Mouse (Mus musculus) CH12.LX (cell line): Measurements from ENCODE around the gene Gm28048. TPM values are rescaled to one million over a fixed set of nuclear protein-coding genes. Genes with fewer than 3 reads are reported as not detected.

Experiments used
- DNase-seq: peaks from one replicate; pipeline ENCODE4 v3.0.0-alpha.2; 2013; ENCODE audit errors: extremely low read depth
- H3K27ac ChIP-seq: 2 replicates; pipeline ENCODE4 v1.5.1; 2012; ENCODE audit warnings: low read depth, mild to moderate bottlenecking, control low read depth, moderate library complexity; ENCODE audit not compliant: insufficient read depth
- H3K27me3 ChIP-seq: replicated peaks from 2 replicates; pipeline ENCODE3; 2012; ENCODE audit warnings: inconsistent platforms
- H3K36me3 ChIP-seq, 2 experiments: replicated peaks in 1 of 2; 2 replicates each; pipeline versions ENCODE3 to v1.6.1; 2012; ENCODE audit warnings: inconsistent platforms in 1 of 2, low read length in 1 of 2, mild to moderate bottlenecking in 1 of 2, mixed read lengths in 1 of 2, moderate library complexity in 1 of 2; ENCODE audit not compliant: control insufficient read depth in 1 of 2, insufficient read depth in 1 of 2
- H3K4me1 ChIP-seq, 2 experiments: 2 replicates each; pipeline ENCODE4 v1.6.1; 2012; ENCODE audit warnings: inconsistent platforms in 1 of 2, moderate library complexity in 1 of 2; ENCODE audit not compliant: insufficient read depth in 2 of 2, control insufficient read depth in 1 of 2
- H3K4me2 ChIP-seq: 2 replicates; pipeline ENCODE4 v1.6.1; 2012; ENCODE audit warnings: low read depth, mild to moderate bottlenecking, control low read depth; ENCODE audit not compliant: poor library complexity, insufficient read depth, severe bottlenecking
- H3K4me3 ChIP-seq, 3 experiments: fragments of 150-350 bp in 1 of 3; sonication (generic) in 1 of 3; replicated peaks in 1 of 3; 2 replicates each; pipeline versions ENCODE3 to v1.5.1; 2011 to 2012; ENCODE audit warnings: low read depth in 2 of 3, low read length in 2 of 3, mild to moderate bottlenecking in 2 of 3, moderate library complexity in 2 of 3, control low read depth in 1 of 3, improper control_type of control experiment in 1 of 3, inconsistent platforms in 1 of 3, mixed read lengths in 1 of 3; ENCODE audit not compliant: poor library complexity in 1 of 3
- H3K79me2 ChIP-seq: replicated peaks from 2 replicates; pipeline ENCODE4 v1.6.1; 2012; ENCODE audit warnings: mild to moderate bottlenecking, moderate library complexity; ENCODE audit not compliant: control insufficient read depth, poor library complexity, insufficient read depth, severe bottlenecking; ENCODE audit errors: extremely low read depth
- H3K9ac ChIP-seq: 2 replicates; pipeline ENCODE4 v1.6.1; 2012; ENCODE audit warnings: low read depth, mild to moderate bottlenecking, control low read depth, moderate library complexity; ENCODE audit not compliant: insufficient read depth
- H3K9me3 ChIP-seq: replicated peaks from 2 replicates; pipeline ENCODE3; 2012; ENCODE audit warnings: low read length, inconsistent platforms, mixed read lengths
- BHLHE40 ChIP-seq: IDR thresholded peaks from 2 replicates; pipeline ENCODE4 v1.6.1; 2011; ENCODE audit warnings: mild to moderate bottlenecking, low read depth, low read length, improper control_type of control experiment
- CHD1 ChIP-seq: IDR thresholded peaks from 2 replicates; pipeline ENCODE4 v1.6.1; 2012; ENCODE audit warnings: low read depth, low read length, improper control_type of control experiment, inconsistent platforms
- CHD2 ChIP-seq: IDR thresholded peaks from 2 replicates; pipeline ENCODE4 v1.6.1; 2011; ENCODE audit warnings: low read length, improper control_type of control experiment
- CTCF ChIP-seq, 2 experiments: IDR thresholded peaks in 1 of 2; conservative IDR thresholded peaks in 1 of 2; 2 replicates each; pipeline ENCODE4 v1.5.1; 2011 to 2012; ENCODE audit warnings: low read depth in 2 of 2, low read length in 2 of 2, improper control_type of control experiment in 1 of 2, inconsistent platforms in 1 of 2, mild to moderate bottlenecking in 1 of 2, moderate library complexity in 1 of 2
- EP300 ChIP-seq: IDR thresholded peaks from 2 replicates; pipeline ENCODE4 v1.6.1; 2011; ENCODE audit warnings: low read length, improper control_type of control experiment
- ETS1 ChIP-seq: conservative IDR thresholded peaks from 2 replicates; pipeline ENCODE4 v1.6.1; 2012; ENCODE audit warnings: low read depth, mild to moderate bottlenecking, inconsistent platforms, low read length, improper control_type of control experiment, moderate library complexity
- HCFC1 ChIP-seq: IDR thresholded peaks from 2 replicates; pipeline ENCODE4 v1.6.1; 2012; ENCODE audit warnings: low read depth, mild to moderate bottlenecking, inconsistent platforms, low read length, improper control_type of control experiment
- IRF4 ChIP-seq: IDR thresholded peaks from 2 replicates; pipeline ENCODE4 v1.6.1; 2014; ENCODE audit warnings: low read depth, mild to moderate bottlenecking, inconsistent platforms, low read length, improper control_type of control experiment
- JUN ChIP-seq: IDR thresholded peaks from 2 replicates; pipeline ENCODE4 v1.6.1; 2011; ENCODE audit warnings: low read depth, mild to moderate bottlenecking, low read length, improper control_type of control experiment, moderate library complexity; ENCODE audit not compliant: insufficient read depth
- JUND ChIP-seq: conservative IDR thresholded peaks from 2 replicates; pipeline ENCODE4 v1.6.1; 2011; ENCODE audit warnings: low read depth, low read length, improper control_type of control experiment
- KAT2A ChIP-seq: IDR thresholded peaks from 2 replicates; pipeline ENCODE4 v1.6.1; 2012; ENCODE audit warnings: low read length, improper control_type of control experiment, inconsistent platforms; ENCODE audit not compliant: insufficient replicate concordance
- MAFK ChIP-seq: IDR thresholded peaks from 2 replicates; pipeline ENCODE4 v1.6.1; 2011; ENCODE audit warnings: low read length, improper control_type of control experiment; ENCODE audit not compliant: insufficient replicate concordance
- MAX ChIP-seq: IDR thresholded peaks from 2 replicates; pipeline ENCODE4 v1.6.1; 2011; ENCODE audit warnings: low read length, improper control_type of control experiment
- MAZ ChIP-seq: IDR thresholded peaks from 2 replicates; pipeline ENCODE4 v1.6.1; 2012; ENCODE audit warnings: low read depth, mild to moderate bottlenecking, inconsistent platforms, low read length, improper control_type of control experiment, moderate library complexity
- MEF2A ChIP-seq: IDR thresholded peaks from 2 replicates; pipeline ENCODE4 v1.6.1; 2014; ENCODE audit warnings: low read depth, mild to moderate bottlenecking, inconsistent platforms, low read length, improper control_type of control experiment, borderline replicate concordance
- MXI1 ChIP-seq: IDR thresholded peaks from 2 replicates; pipeline ENCODE4 v1.6.1; 2011; ENCODE audit warnings: mild to moderate bottlenecking, low read depth, low read length, improper control_type of control experiment
- MYC ChIP-seq: IDR thresholded peaks from 2 replicates; pipeline ENCODE4 v1.6.1; 2011; ENCODE audit warnings: low read depth, mild to moderate bottlenecking, improper control_type of control experiment, low read length
- NRF1 ChIP-seq: IDR thresholded peaks from 2 replicates; pipeline ENCODE4 v1.6.1; 2014; ENCODE audit warnings: low read depth, mild to moderate bottlenecking, inconsistent platforms, low read length, improper control_type of control experiment, moderate library complexity
- PAX5 ChIP-seq: IDR thresholded peaks from 2 replicates; pipeline ENCODE4 v1.6.1; 2012; ENCODE audit warnings: low read length, inconsistent platforms, mixed read lengths
- POLR2A ChIP-seq: IDR thresholded peaks from 2 replicates; pipeline ENCODE4 v1.6.1; 2011; ENCODE audit warnings: low read depth, mild to moderate bottlenecking, improper control_type of control experiment, low read length
- POLR2AphosphoS2 ChIP-seq: IDR thresholded peaks from 2 replicates; pipeline ENCODE4 v1.6.1; 2011; ENCODE audit warnings: low read depth, low read length, improper control_type of control experiment
- RAD21 ChIP-seq: IDR thresholded peaks from 2 replicates; pipeline ENCODE4 v1.6.1; 2011; ENCODE audit warnings: low read depth, mild to moderate bottlenecking, low read length, improper control_type of control experiment, moderate library complexity
- RCOR1 ChIP-seq: conservative IDR thresholded peaks from 2 replicates; pipeline ENCODE4 v1.6.1; 2012; ENCODE audit warnings: low read depth, mild to moderate bottlenecking, inconsistent platforms, low read length, improper control_type of control experiment
- SIN3A ChIP-seq: IDR thresholded peaks from 2 replicates; pipeline ENCODE4 v1.6.1; 2012; ENCODE audit warnings: low read length, improper control_type of control experiment, inconsistent platforms
- SMC3 ChIP-seq: IDR thresholded peaks from 2 replicates; pipeline ENCODE4 v1.6.1; 2011; ENCODE audit warnings: low read depth, low read length, improper control_type of control experiment
- TBP ChIP-seq: conservative IDR thresholded peaks from 2 replicates; pipeline ENCODE4 v1.6.1; 2011; ENCODE audit warnings: low read depth, low read length, improper control_type of control experiment
- TCF12 ChIP-seq: IDR thresholded peaks from 2 replicates; pipeline ENCODE4 v1.6.1; 2014; ENCODE audit warnings: low read depth, mild to moderate bottlenecking, inconsistent platforms, low read length, improper control_type of control experiment
- UBTF ChIP-seq: IDR thresholded peaks from 2 replicates; pipeline ENCODE4 v1.6.1; 2012; ENCODE audit warnings: low read depth, mild to moderate bottlenecking, inconsistent platforms, low read length, improper control_type of control experiment, moderate library complexity
- USF2 ChIP-seq: conservative IDR thresholded peaks from 2 replicates; pipeline ENCODE4 v1.6.1; 2011; ENCODE audit warnings: low read depth, low read length, improper control_type of control experiment
- ZC3H11A ChIP-seq: IDR thresholded peaks from 2 replicates; pipeline ENCODE4 v1.6.1; 2012; ENCODE audit warnings: low read depth, mild to moderate bottlenecking, inconsistent platforms, low read length, improper control_type of control experiment
- ZMIZ1 ChIP-seq: IDR thresholded peaks from 2 replicates; pipeline ENCODE4 v1.6.1; 2012; ENCODE audit warnings: low read depth, mild to moderate bottlenecking, inconsistent platforms, low read length, improper control_type of control experiment
- ZNF384 ChIP-seq: IDR thresholded peaks from 2 replicates; pipeline ENCODE4 v1.6.1; 2012; ENCODE audit warnings: low read depth, low read length, improper control_type of control experiment, inconsistent platforms
- dilution Hi-C: fragments of 300-500 bp; cut with MboI; formaldehyde crosslinking; loops from 2 replicates; pipeline ENCODE4 v1.14.3; 2020; ENCODE audit warnings: low sequenced_read_pairs; ENCODE audit not compliant: extremely low pct_unique_long_range_greater_than_20kb, extremely low pct_ligation_motif_present
- in situ Hi-C: fragments of 300-500 bp; cut with MboI; formaldehyde crosslinking; loops from 3 replicates; pipeline ENCODE4 v1.14.3; 2019; ENCODE audit warnings: low sequenced_read_pairs, low pct_ligation_motif_present, low pct_unique_long_range_greater_than_20kb, mixed read lengths
- polyA plus RNA-seq: library from polyadenylated mRNA; unstranded; fragments of >175 nt; gene quantifications from 2 replicates; pipeline ENCODE4 v1.2.1, GENCODE M21; 2012; ENCODE audit warnings: low read depth; ENCODE audit not compliant: insufficient read length
- total RNA-seq, 2 experiments: library from RNA; depleted of rRNA; stranded (reverse); fragments of 300-350 nt in 1 of 2; fragments of >200 nt in 1 of 2; gene quantifications; 2 replicates each; pipeline ENCODE4 v1.2.3; 2012 to 2014

Gene Gm28048
- total and polyA plus RNA-seq, 3 experiments: 32.6 to 93.3 (median 59.5) TPM

GRCm38 (mm10) chr11:22857705-22858440 is 124.0 kb downstream of the Gm28048 start (continued):
- no peak for TF ChIP-seq USF2
- TF ChIP-seq ZC3H11A: no peak
- TF ChIP-seq ZMIZ1: 0 out of 2 replicates have a peak, but pooled peaks have one; percentile 37
- peak; percentile 74; the same call in 1 of the 2 replicates for TF ChIP-seq MAX
- no peak for TF ChIP-seq TCF12
- TF ChIP-seq CHD2: no peak
- TF ChIP-seq RCOR1: no peak; the same call in 1 of the 2 replicates
- TF ChIP-seq CHD1: peak; percentile 94
- TF ChIP-seq JUN: no peak
- TF ChIP-seq POLR2A: no peak
- TF ChIP-seq MXI1: peak; percentile 95
- TF ChIP-seq PAX5: no peak
- TF ChIP-seq BHLHE40: peak; percentile 55

GRCm38 (mm10) chr11:22857106-22857704 is 124.7 kb downstream of the Gm28048 start:
- peaks cover 80% of the 10 kb centered on the region for H3K79me2 ChIP-seq
- peak overlapping the region; percentile 84 for H3K4me2 ChIP-seq
- H3K4me1 ChIP-seq: peaks cover 21 to 40% of the 10 kb centered on the region in 2 experiments
- dilution Hi-C loops (no loop called here), in situ Hi-C loops (no loop called here)
- H3K27me3 ChIP-seq: no peaks in the 10 kb centered on the region
- H3K9me3 ChIP-seq: no peaks in the 10 kb centered on the region
- no peak for DNase-seq
- peak overlapping the region; percentile 83 to 89 (median 84) for H3K4me3 ChIP-seq
- H3K9ac ChIP-seq: peak overlapping the region; percentile 85
- peaks cover 7 to 27% of the 10 kb centered on the region in 2 experiments for H3K36me3 ChIP-seq
- peak overlapping the region; percentile 82; the same call in 1 of the 2 replicates for H3K27ac ChIP-seq
- TF ChIP-seq POLR2AphosphoS2 (no peak), UBTF (no peak), ZMIZ1 (no peak), SMC3 (peak; percentile 5; the same call in 1 of the 2 replicates), MAFK (peak; percentile 26; the same call in 1 of the 2 replicates), TCF12 (no peak; the same call in none of the 2 replicates), JUN (no peak), KAT2A (0 out of 2 replicates have a peak, but pooled peaks have one; percentile 45), RCOR1 (peak; percentile 81), MYC (no peak), CHD2 (peak; percentile 50; the same call in 1 of the 2 replicates), MAZ (peak; percentile 74), CHD1 (peak; percentile 90), TBP (no peak), BHLHE40 (peak; percentile 59), NRF1 (no peak), HCFC1 (no peak; the same call in 1 of the 2 replicates), IRF4 (peak; percentile 82), ZC3H11A (no peak), MXI1 (no peak; the same call in 1 of the 2 replicates), EP300 (peak; percentile 87), RAD21 (no peak), MEF2A (peak; percentile 96), MAX (0 out of 2 replicates have a peak, but pooled peaks have one; percentile 48), ZNF384 (peak; percentile 80; the same call in 1 of the 2 replicates), SIN3A (no peak; the same call in 1 of the 2 replicates), ETS1 (peak; percentile 77), POLR2A (no peak), CTCF (conservative IDR thresholded peaks at IDR 0.05 in 1 of 2, IDR thresholded peaks at IDR 0.05 in 1 of 2; ENCODE audit: low read depth in 2 of 2, low read length in 2 of 2) (no peak), JUND (peak; percentile 34; the same call in 1 of the 2 replicates), USF2 (no peak), PAX5 (no peak)
